Mouse (Mus musculus) activated CD4-positive, CD25-positive, alpha-beta regulatory T cell, adult 4 months (primary cell): ENCODE measurements at regions not wholly inside any gene's neighbourhood (a gene's known extent, or its start where the extent isn't known, plus 50 kb on each side); places are given as distances from the start of the nearest gene placed in this dataset.

Source experiments
- ATAC-seq: one replicate; pipeline ENCODE4 v1.8.0; 2017

DNA sequence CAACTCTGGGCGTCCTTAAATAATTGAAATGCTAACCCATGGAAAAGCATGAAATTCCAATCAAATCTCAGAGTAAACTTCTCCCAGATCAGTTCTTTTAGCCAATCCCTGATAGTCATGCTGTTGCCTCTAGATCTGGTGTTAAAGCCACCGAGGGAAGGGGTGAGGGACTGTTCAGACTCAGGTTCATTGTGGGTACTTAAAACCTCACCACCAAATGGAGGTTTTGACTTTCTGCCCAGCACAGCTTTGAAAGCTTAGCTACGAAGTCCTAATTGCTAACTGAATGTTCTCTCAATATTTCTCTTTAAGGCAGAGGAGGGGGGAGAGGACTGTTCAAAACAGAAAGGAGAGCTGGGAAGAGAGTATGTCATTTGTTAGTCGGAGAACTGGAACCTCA lies 517.9 kb upstream of the Sox9 start:
- no peak for ATAC-seq

DNA sequence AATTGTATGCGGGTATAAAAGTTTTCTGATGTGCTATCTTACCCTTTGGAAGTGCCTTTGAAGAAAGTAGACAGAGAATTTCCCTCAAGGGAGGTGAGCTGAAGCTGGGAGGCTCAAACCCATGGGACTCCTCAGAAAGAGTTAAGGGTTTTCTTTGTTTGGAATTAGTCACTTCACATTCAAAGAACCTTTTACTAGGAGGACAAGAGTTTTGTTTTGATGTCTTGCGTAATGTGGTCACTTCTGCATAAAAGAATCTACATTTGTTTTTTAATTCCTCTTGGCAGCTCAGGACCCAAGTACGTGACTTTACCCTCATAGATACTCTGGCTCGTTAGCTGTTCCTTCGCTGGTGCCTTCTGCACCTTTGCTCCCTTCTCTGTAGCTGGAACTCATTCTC lies 511.1 kb upstream of the Sox9 start:
- no peak for ATAC-seq

DNA sequence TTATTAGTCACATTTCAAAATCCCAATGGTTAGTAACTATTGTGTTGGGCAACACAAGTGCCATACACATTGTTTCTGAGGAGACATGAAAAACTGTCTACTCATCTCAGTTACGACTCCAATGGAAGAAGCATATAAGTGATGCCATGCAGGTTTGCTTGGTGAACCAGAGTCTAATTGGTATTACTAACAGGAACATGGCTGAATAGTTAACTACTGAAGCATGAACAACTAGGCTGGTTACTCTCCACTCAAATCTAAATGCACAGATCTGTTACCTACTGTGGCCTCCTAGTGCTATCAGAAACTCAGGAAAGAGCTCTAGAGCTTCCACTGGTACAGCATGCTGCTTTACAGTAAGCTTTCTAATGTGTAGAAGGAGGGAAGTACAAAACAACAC lies 503.5 kb upstream of the Sox9 start:
- ATAC-seq = no peak

DNA sequence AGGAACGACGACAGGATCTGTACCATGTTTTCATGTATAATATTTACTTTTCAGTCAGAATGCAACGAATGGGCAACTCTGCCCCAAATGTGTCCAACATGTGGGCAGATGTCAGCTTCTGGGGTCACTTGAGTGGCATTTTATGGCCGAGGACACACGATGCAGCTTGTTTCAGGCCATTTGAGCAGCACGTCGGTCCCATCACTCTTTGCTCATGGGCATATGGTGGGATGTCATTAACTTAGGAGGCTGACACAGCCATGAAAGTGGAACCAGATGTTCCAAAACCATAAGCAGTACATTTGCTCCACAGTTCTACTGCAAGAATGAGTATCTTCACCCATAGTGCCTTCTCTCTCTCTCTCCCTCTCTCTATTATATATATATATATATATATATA lies 499.1 kb upstream of the Sox9 start:
- no peak for ATAC-seq

DNA sequence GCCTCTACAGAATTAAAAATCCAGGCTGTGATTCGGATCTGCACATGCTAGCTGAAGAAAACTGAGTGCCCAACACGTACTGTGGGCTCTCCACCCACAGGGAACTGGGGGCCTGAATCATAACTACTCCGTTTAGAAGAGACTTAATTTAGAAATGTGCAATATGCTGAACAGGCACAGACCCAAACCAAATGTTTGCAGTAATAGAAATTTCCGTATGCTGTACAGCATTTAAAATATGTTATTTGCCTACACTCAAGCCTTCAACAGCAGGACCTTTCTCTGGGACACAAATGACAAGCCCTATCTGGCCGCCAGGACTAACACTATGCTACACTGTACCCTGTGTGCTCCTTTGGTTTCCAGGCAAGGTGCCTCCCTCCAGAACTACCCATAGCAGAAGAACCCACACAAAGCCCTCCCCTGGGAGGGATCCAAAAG lies 483.1 kb upstream of the Sox9 start:
- no peak for ATAC-seq

DNA sequence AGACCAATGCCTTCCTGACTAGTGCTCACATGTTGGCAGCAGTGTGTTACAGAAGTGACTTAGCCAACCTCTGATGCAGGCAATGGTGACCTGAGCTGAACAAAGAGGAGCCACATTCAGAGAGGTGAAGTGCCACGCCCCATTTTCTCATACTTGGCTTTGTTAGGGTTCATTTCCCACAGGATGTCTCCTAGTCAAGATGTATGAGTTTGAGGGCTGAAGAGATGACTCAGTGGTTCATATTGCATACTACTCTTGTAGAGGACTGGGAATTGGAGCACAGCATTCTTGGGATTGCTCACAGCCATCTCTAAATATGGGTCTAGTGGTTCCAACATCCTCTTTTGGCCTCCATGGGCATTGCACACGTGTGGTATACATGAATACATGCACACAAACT lies 478.9 kb upstream of the Sox9 start:
- ATAC-seq = no peak

DNA sequence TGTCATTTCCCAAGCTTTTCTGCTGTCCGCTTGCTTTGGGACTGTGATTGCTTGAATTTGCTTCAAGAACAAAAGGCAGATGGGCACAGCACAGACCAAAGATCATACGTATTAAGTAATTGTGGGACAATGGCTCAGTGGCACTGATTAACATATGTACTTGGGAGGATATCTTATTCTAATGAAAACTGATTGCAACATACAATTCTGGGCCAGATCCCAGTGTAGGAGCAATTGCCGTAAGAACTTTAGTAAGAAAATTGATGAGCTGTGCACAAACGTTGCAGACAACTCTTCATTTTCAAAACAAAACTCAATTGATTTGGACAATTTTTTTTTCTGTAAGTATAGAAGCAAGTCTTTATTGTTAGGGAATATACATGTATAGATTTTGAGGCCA lies 456.2 kb upstream of the Sox9 start:
- no peak for ATAC-seq

DNA sequence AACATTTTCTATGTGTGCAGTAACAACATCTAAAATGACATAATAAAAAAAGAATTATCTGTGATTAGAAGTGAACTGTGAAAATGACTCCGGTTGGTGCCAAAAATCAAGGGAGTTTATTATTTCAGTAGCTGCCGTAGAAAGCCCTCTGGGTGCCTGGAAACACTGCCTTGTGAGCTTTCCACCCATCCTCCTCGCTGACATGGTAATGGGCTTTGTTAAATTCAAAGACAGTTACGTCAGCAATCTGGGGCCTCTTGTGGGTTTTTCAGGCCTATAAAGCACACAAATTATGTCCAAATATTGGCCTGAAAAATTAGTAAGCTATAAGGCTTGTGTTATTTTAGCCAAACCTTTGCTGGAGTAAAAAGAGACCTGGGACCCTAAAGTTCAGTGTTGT lies 454.4 kb upstream of the Sox9 start:
- ATAC-seq = no peak

DNA sequence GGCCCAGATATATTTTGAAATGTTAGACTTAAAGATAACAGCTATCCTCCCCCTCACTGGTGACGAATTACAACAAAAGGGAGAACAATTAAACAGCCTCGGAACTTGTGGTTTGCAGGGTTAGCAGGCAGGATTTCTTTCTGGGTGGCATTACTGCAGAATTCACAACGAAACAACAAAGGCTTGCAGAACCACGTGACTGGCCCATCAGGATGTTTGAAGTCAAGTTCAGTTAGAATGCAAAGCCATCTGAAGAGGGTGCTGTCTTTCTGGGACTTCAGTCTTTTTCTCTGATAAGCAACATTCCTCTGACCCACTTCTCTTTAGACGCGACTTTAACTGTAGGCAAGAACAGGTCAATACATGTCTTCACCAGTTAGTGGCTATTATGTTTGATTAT lies 436.9 kb upstream of the Sox9 start:
- ATAC-seq = no peak

DNA sequence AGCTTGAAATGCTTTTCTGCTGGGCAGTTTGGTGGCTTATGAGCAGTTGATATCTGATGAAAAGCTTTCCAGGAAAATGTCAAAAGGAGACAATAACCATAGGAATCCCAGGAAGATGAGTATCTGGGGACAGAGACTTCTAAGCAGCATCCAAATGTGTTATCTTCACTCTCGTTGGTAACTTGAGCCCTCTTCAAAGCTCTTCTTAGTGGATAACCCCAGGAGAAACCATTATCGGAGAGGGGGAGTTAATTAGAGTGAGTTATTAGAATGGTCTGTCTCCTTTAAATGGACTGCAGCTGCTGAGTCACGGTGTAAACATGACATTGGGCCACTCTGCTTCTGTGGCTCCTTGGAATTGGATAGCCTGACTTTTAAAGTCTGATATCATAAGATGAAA lies 436.4 kb upstream of the Sox9 start:
- ATAC-seq = no peak

DNA sequence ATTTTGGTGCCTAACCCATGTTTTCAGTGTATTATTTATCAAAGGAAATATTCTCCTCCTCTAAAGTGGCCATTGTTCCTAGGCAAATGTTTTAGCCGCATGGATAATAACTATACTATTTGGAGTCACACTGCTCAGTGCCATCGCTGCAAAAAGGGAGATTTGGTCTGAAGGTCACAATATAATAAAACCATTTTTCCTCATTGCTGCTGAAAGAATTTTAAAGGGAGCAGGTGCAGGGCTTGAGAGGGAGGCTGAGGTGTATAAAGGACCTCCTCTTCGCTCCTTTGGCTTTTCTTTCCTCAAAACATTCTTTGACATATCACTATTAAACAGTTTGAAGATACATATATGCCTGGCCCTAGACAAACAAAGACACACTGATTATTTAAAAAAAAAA lies 435.9 kb upstream of the Sox9 start:
- no peak for ATAC-seq

DNA sequence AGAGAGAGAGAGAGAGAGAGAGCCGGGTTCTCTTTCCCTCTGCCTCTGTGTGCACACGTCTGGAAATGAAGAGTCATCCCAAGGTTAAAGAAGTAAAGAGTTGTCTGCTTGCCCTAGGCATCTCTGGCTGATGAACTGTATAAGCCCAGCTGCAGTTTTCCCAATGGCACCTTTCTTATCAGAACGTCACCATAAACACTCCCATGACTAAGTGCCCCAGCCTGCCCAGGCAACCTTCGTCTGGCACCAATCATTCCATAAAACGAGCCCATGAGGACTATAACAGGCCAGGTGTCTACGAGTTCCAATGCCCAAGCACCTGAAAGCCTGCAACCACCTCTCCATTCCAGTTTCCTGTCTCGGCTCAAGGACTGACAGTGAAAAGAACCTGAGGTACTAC lies 435.5 kb upstream of the Sox9 start:
- ATAC-seq = no peak

DNA sequence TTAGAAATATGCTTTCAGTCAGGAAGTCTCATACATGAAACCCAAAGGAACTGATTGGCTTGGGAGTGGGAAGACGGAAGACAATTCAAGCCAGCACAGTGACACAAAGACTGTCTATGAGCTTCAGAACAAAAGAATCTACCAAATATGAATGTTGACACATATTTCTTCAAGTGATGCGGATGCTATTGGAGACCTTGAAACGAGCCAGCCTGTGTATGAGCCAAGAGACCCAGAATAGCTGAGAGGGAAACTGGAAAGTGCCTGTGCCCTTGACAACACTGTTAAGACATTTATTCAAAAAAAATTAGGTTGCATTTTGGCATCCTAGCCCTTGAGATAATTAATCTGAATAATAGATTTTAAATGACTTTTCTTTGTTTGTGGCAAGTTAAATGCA lies 426.7 kb upstream of the Sox9 start:
- ATAC-seq = no peak

DNA sequence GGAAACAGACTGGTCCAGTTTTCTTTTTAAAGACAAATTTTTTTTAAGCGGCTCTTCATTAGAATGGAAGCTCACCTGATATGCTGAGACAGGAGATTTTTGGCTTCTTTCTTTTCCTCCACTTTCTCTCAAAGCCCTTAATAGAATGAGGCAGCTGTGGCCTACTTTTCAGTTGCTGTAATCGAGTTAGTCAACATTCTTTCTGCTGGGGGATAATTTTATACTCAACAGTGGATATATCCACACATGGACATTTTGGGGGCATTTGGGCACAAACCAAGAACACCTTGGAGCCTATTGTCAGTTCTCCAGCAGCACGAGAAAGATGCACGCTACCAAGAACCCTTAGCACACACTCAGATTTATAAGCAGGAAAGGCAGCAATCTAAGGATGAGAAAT lies 415.3 kb upstream of the Sox9 start:
- no peak for ATAC-seq

DNA sequence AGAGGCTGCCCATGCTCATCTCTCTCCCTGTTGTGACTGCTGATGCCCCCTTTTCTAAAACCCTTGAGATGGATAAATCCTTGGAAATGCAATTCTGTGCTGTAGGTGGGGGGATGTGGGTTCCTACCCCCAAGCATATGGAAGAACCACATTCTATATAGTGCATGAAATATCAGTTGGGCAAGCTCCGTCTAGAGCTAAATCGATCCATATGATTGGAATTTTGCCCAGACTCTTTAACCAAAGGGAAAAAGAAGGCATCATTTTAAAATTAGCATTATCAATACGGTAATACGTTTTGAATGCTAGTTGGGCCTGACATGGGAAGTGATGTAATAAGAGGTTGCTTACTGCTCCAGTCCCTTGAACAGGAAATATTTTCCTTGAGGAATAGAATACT lies 411.1 kb upstream of the Sox9 start:
- no peak for ATAC-seq

DNA sequence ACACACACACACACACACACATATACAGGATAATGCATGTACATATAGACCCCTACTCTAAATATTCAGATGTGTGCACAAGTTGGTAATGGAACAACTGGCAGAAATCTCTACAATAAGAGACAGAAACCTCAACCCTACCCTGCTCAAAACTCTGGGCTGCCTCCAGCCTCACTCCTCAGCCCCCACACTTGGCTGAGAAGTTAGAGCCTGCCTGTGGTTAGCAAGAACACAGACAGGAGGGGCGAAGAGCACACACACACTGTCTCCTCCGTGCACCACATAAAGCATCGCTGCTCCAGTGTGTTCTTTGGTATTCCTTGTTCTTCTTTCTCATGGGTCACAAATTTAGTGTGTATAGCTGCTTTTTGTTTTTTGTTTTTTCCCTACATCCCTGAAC lies 382.0 kb upstream of the Sox9 start:
- ATAC-seq = no peak

DNA sequence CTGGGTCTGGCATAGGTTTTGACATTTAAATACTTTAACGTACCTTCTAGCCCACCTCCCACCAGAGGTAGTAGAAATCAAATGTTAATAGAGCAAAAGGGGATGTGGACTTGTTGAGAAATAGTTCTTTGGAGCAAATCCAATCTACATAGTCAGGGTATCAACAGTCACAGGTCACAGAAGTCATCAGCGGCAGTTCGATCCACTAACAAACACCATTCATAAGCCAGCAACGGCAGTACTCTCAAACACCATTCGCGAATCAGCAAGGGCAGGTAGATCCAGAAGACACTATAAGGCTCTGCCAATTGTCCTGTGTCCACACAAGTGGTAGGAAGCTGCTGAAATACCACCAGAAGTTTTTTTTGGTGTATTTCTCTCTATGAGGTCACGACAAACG lies 374.3 kb upstream of the Sox9 start:
- ATAC-seq = no peak

DNA sequence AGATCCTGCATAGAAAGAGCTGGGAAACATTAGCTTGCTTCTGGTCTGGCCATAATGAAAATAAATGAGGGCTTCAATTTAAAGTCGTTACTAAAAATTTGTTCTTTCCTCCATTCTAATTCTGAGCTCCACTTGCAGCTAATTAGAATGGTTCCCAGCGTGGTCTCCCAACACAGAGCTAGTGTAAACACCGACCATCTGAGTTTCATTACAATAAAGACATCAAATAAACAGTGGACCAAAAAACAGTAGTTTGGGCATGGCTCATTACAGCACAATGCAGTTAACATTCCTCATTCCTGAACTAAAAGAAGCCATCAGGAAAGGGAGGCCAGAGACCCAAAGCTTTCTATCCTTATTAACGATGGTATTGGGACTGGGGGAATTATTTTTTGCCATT lies 369.6 kb upstream of the Sox9 start:
- no peak for ATAC-seq

DNA sequence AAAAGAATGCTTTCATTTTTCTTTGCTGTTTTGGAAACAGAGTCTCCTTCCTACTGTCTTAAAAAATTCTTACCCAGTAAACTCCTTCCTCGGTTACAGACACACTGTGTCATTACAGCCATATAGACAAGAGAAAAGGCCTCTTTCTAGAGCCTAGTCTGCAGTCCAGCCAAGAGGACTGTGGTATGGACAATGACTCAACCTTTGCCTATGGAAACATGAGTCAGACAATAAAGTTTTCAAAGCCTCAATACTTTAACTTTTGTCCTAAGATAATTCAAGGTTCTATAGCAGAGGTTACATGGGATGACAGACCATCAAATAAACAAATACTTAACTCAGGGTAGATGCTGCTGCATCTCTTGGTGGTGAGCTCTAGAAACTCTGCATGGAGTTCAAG lies 339.4 kb upstream of the Sox9 start:
- ATAC-seq = no peak

DNA sequence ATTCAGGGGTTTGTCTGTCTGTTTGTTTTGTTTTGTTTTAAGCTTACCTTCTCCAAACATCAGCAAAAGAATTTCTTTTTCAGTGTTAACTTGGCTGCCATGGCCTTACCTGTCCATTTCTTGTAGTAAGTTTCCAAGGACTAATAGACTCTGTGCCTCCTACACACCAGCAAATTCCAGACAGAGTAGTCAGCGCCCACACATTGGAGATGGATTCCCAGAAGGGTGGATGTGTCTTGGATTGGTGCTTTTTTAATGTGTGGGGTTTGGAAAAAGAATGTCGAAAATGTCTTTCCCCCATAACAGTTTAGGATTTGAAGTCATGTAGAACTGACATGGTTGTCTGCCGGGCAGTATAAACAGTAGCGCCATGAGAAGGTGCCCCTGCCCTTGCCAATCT lies 338.1 kb upstream of the Sox9 start:
- no peak for ATAC-seq

DNA sequence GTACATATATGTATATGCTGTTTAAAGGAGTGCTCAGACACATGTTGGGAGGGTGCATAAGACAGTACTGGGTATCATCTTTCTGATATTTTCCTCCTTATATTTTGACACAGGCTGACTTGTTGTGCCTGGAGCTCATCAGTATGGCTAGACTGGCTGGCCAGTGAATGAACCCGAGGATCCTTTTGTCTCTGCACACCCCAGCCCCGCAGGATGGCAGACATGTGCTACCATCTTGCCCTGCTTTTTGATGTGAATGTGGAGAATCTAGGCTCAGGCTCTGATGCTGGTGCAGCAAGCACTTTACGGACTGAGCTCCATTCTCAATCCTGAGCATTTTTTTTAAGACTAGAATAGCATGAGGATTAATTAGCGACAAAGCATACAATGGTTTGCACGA lies 332.4 kb upstream of the Sox9 start:
- no peak for ATAC-seq

DNA sequence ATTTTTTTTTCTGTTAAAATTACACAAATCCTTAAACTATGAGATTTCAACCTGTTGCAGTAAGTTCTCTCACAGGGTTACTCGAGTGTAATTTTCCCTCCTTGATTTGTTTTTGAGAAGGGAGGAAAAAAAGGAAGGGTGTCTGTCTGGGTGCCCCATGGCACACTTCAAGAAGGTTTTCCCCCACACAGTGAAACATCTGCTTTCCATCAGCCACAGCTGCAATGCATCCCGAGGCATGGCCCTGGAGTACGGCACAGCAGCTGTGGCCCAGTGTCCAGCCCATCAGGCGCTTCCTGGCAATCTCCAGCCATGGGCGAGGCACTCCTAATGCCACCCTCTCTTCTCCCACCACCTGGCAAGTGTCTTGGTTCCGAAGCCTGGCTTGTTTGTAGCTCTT lies 331.8 kb upstream of the Sox9 start:
- no peak for ATAC-seq

DNA sequence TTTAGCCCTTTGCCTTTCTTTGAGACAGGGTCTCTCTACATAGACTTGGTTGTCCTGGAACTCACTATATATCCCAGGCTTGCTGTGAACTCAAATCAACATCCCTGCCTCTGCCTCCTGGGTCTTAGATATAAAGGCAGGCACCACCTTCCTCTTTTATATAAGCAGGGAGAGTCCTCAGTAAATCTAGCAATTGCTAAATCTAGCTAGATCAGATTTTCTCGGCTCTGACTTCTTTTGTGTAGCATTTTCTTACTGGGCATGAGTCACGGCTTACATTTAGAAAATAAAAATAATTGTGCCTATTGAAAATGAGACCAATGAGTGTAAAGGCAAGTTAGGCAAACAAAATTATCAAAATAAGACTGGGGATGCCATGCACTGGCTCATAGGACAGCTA lies 323.9 kb upstream of the Sox9 start:
- ATAC-seq = no peak

DNA sequence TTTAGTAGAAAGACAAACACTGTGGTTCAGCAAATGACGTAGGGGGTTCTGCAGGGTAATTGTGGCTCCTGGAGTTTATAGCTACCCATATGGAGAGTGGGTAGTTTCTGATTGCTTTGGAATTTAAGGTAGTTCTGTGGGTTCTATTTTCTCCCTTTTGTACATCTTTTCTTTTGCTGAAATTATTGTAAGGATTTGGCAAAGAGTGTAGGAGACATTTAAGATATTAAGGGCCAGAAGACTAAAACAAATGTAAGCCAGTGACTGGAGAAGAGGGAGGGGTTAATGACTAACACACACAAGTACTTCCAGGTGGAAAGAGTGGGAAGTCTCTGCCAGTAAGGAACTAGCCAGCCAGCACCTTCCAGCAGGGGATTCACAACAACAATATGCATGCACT lies 318.9 kb upstream of the Sox9 start:
- ATAC-seq = no peak

DNA sequence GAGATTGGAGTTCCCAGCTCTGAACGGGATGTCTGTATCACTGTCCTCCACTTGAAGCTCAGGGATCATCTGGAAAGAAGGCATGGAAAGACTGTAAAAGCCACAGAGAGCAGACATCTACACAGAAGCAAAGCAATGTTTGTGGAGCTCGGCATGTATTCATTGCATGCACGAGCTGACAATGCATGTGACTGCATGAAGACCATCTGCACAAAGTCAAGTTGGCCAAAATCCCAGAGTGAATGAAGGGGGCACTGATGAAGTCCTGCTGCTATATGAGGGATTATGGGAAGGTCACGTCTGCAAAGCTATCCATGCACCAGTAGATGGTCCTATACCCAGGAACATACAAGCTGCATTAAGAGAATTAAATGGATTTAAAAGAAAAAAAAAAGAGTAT lies 317.6 kb upstream of the Sox9 start:
- ATAC-seq = no peak

DNA sequence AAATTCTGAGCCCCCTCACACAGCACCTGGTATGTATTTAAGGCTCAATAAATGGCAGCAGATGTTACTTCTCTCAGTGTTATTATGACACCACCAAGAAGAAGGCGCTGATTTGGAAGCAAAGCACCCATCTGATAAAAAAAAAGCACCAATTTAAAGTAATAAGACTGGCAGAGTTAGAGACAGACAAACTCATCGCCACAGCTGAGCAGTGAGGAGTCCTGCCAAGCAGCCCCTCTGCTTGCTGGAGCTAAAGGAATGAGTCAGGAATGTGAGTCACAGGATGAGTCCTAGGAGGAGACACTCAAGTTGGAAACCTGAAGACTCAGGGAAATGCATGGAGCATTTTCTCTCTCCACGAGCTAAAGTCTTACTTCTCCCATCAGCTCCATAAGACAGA lies 311.7 kb upstream of the Sox9 start:
- no peak for ATAC-seq
